Mouse (Mus musculus) MEL (cell line): Measurements from ENCODE around the gene Nkx1-2. TPM values are rescaled to one million over a fixed set of nuclear protein-coding genes. Genes with fewer than 3 reads are reported as not detected.
A peak's percentile ranks its signal among the peaks of the same experiment; 100 is the strongest.

Source experiments
- DNase-seq: peaks from one replicate; pipeline ENCODE4 v3.0.0; 2011; ENCODE audit warnings: low read depth, low spot score
- H3K27ac ChIP-seq: 2 replicates; pipeline ENCODE4 v1.5.1; 2012; ENCODE audit warnings: low read depth, mild to moderate bottlenecking, control low read depth, low read length, moderate library complexity; ENCODE audit not compliant: control insufficient read depth
- H3K27me3 ChIP-seq, 2 experiments: fragments of 150-350 bp in 1 of 2; sonication (generic) in 1 of 2; 2 replicates each; pipeline ENCODE4 v1.6.1; 2012; ENCODE audit warnings: low read length in 2 of 2, mild to moderate bottlenecking in 2 of 2, improper control_type of control experiment in 1 of 2, moderate library complexity in 1 of 2; ENCODE audit not compliant: insufficient read depth in 2 of 2, control insufficient read depth in 1 of 2
- H3K36me3 ChIP-seq, 2 experiments: 2 replicates each; pipeline ENCODE4 v1.6.1; 2012 to 2014; ENCODE audit warnings: low read length in 2 of 2, improper control_type of control experiment in 1 of 2, inconsistent platforms in 1 of 2, mild to moderate bottlenecking in 1 of 2; ENCODE audit not compliant: insufficient read depth in 2 of 2, control insufficient read depth in 1 of 2
- H3K4me1 ChIP-seq, 2 experiments: fragments of 150-350 bp in 1 of 2; sonication (generic) in 1 of 2; 2 replicates each; pipeline ENCODE4 v1.6.1; 2012; ENCODE audit warnings: low read length in 2 of 2, improper control_type of control experiment in 1 of 2, mild to moderate bottlenecking in 1 of 2; ENCODE audit not compliant: insufficient read depth in 2 of 2, control insufficient read depth in 1 of 2
- H3K4me3 ChIP-seq, 2 experiments: fragments of 150-350 bp in 1 of 2; sonication (generic) in 1 of 2; 2 replicates each; pipeline ENCODE4 v1.5.1; 2012; ENCODE audit warnings: low read depth in 2 of 2, low read length in 2 of 2, mild to moderate bottlenecking in 2 of 2, moderate library complexity in 2 of 2, control low read depth in 1 of 2, improper control_type of control experiment in 1 of 2; ENCODE audit not compliant: control insufficient read depth in 1 of 2, insufficient read depth in 1 of 2
- H3K79me2 ChIP-seq: 2 replicates; pipeline ENCODE4 v1.6.1; 2012; ENCODE audit warnings: mild to moderate bottlenecking, low read length, moderate library complexity; ENCODE audit not compliant: control insufficient read depth, poor library complexity, insufficient read depth
- H3K9ac ChIP-seq: 2 replicates; pipeline ENCODE4 v1.6.1; 2012; ENCODE audit warnings: low read depth, mild to moderate bottlenecking, control low read depth, low read length, moderate library complexity; ENCODE audit not compliant: control insufficient read depth, poor library complexity, severe bottlenecking
- H3K9me3 ChIP-seq: fragments of 150-350 bp; sonication (generic); replicated peaks from 2 replicates; pipeline ENCODE4 v1.6.1; 2012; ENCODE audit warnings: mild to moderate bottlenecking, low read length, improper control_type of control experiment, moderate library complexity; ENCODE audit not compliant: insufficient read depth
- BHLHE40 ChIP-seq: IDR thresholded peaks from 2 replicates; pipeline ENCODE4 v1.6.1; 2012; ENCODE audit warnings: low read depth, mild to moderate bottlenecking, inconsistent platforms, low read length, improper control_type of control experiment, borderline replicate concordance
- CTCF ChIP-seq, 3 experiments: IDR thresholded peaks in 2 of 3; conservative IDR thresholded peaks in 1 of 3; 2 replicates each; pipeline ENCODE4 v1.5.1; 2011 to 2012; ENCODE audit warnings: low read length in 3 of 3, low read depth in 2 of 3, mild to moderate bottlenecking in 2 of 3, improper control_type of control experiment in 1 of 3, inconsistent platforms in 1 of 3, mixed read lengths in 1 of 3, moderate library complexity in 1 of 3; ENCODE audit not compliant: control insufficient read depth in 1 of 3, insufficient read depth in 1 of 3, poor library complexity in 1 of 3, severe bottlenecking in 1 of 3
- E2F4 ChIP-seq: IDR thresholded peaks from 2 replicates; pipeline ENCODE4 v1.6.1; 2011; ENCODE audit warnings: low read depth, low read length, improper control_type of control experiment, borderline replicate concordance
- EP300 ChIP-seq, 2 experiments: IDR thresholded peaks; 2 replicates each; pipeline ENCODE4 v1.6.1; 2011; ENCODE audit warnings: improper control_type of control experiment in 2 of 2, low read length in 2 of 2, low read depth in 1 of 2, mild to moderate bottlenecking in 1 of 2
- ETS1 ChIP-seq: IDR thresholded peaks from 2 replicates; pipeline ENCODE4 v1.6.1; 2012; ENCODE audit warnings: low read depth, mild to moderate bottlenecking, inconsistent platforms, low read length, improper control_type of control experiment, moderate library complexity
- GABPA ChIP-seq: IDR thresholded peaks from 2 replicates; pipeline ENCODE4 v1.6.1; 2012; ENCODE audit warnings: low read depth, mild to moderate bottlenecking, inconsistent platforms, low read length, improper control_type of control experiment, moderate library complexity
- HCFC1 ChIP-seq: IDR thresholded peaks from 2 replicates; pipeline ENCODE4 v1.6.1; 2012; ENCODE audit warnings: low read depth, mild to moderate bottlenecking, inconsistent platforms, low read length, improper control_type of control experiment, moderate library complexity
- JUND ChIP-seq: IDR thresholded peaks from 2 replicates; pipeline ENCODE4 v1.6.1; 2011; ENCODE audit warnings: low read depth, mild to moderate bottlenecking, improper control_type of control experiment, low read length
- KAT2A ChIP-seq: conservative IDR thresholded peaks from 2 replicates; pipeline ENCODE4 v1.6.1; 2012; ENCODE audit warnings: low read depth, low read length, improper control_type of control experiment, inconsistent platforms
- MAX ChIP-seq: IDR thresholded peaks from 2 replicates; pipeline ENCODE4 v1.6.1; 2011; ENCODE audit warnings: low read length, improper control_type of control experiment
- MAZ ChIP-seq: IDR thresholded peaks from 2 replicates; pipeline ENCODE4 v1.6.1; 2012; ENCODE audit warnings: low read depth, mild to moderate bottlenecking, inconsistent platforms, low read length, improper control_type of control experiment
- MXI1 ChIP-seq: IDR thresholded peaks from 2 replicates; pipeline ENCODE4 v1.6.1; 2011; ENCODE audit warnings: mild to moderate bottlenecking, low read depth, low read length, improper control_type of control experiment
- MYB ChIP-seq: IDR thresholded peaks from 2 replicates; pipeline ENCODE4 v1.6.1; 2011; ENCODE audit warnings: mild to moderate bottlenecking, low read depth, low read length, improper control_type of control experiment
- MYC ChIP-seq: IDR thresholded peaks from 2 replicates; pipeline ENCODE4 v1.6.1; 2011; ENCODE audit warnings: low read depth, mild to moderate bottlenecking, low read length, improper control_type of control experiment, moderate library complexity
- NELFE ChIP-seq: IDR thresholded peaks from 2 replicates; pipeline ENCODE4 v1.6.1; 2011; ENCODE audit warnings: low read depth, low read length, improper control_type of control experiment
- NRF1 ChIP-seq: IDR thresholded peaks from 2 replicates; pipeline ENCODE4 v1.6.1; 2014; ENCODE audit warnings: low read depth, mild to moderate bottlenecking, inconsistent platforms, low read length, improper control_type of control experiment, moderate library complexity; ENCODE audit not compliant: poor library complexity, insufficient read depth, severe bottlenecking
- POLR2AphosphoS2 ChIP-seq: IDR thresholded peaks from 2 replicates; pipeline ENCODE4 v1.6.1; 2011; ENCODE audit warnings: low read length, improper control_type of control experiment
- POLR2AphosphoS5 ChIP-seq: IDR thresholded peaks from 2 replicates; pipeline ENCODE4 v1.6.1; 2012; ENCODE audit warnings: low read depth, borderline replicate concordance, mild to moderate bottlenecking, inconsistent platforms, low read length, moderate library complexity, mixed read lengths
- RCOR1 ChIP-seq: IDR thresholded peaks from 2 replicates; pipeline ENCODE4 v1.6.1; 2012; ENCODE audit warnings: low read depth, mild to moderate bottlenecking, inconsistent platforms, low read length, improper control_type of control experiment
- SIN3A ChIP-seq: IDR thresholded peaks from 2 replicates; pipeline ENCODE4 v1.6.1; 2012; ENCODE audit warnings: low read length, improper control_type of control experiment, inconsistent platforms
- SMC3 ChIP-seq: IDR thresholded peaks from 2 replicates; pipeline ENCODE4 v1.6.1; 2011; ENCODE audit warnings: low read depth, low read length, improper control_type of control experiment
- TAL1 ChIP-seq: IDR thresholded peaks from 2 replicates; pipeline ENCODE4 v1.6.1; 2012; ENCODE audit warnings: mild to moderate bottlenecking, inconsistent platforms, low read length, moderate library complexity, mixed read lengths
- TBP ChIP-seq: IDR thresholded peaks from 2 replicates; pipeline ENCODE4 v1.8.0; 2011; ENCODE audit warnings: low read depth, low read length, improper control_type of control experiment
- UBTF ChIP-seq: IDR thresholded peaks from 2 replicates; pipeline ENCODE4 v1.6.1; 2012; ENCODE audit warnings: low read depth, mild to moderate bottlenecking, inconsistent platforms, low read length, improper control_type of control experiment, moderate library complexity, borderline replicate concordance; ENCODE audit not compliant: insufficient read depth
- ZKSCAN1 ChIP-seq: IDR thresholded peaks from 2 replicates; pipeline ENCODE4 v1.6.1; 2012; ENCODE audit warnings: low read depth, mild to moderate bottlenecking, inconsistent platforms, low read length, improper control_type of control experiment, moderate library complexity
- ZMIZ1 ChIP-seq: IDR thresholded peaks from 2 replicates; pipeline ENCODE4 v1.6.1; 2012; ENCODE audit warnings: low read depth, mild to moderate bottlenecking, inconsistent platforms, low read length, improper control_type of control experiment, moderate library complexity
- ZNF384 ChIP-seq: IDR thresholded peaks from 2 replicates; pipeline ENCODE4 v1.6.1; 2012; ENCODE audit warnings: low read depth, mild to moderate bottlenecking, inconsistent platforms, low read length, improper control_type of control experiment
- polyA plus RNA-seq, 2 experiments: library from polyadenylated mRNA; stranded (reverse) in 1 of 2; unstranded in 1 of 2; fragments of >175 nt in 1 of 2; fragments of >200 nt in 1 of 2; gene quantifications; 2 replicates each; pipeline versions ENCODE4 v1.2.1 to v1.2.4; 2012; ENCODE audit warnings: low replicate concordance in 2 of 2, low read depth in 1 of 2; ENCODE audit not compliant: insufficient read length in 2 of 2, insufficient read depth in 1 of 2, missing spikeins in 1 of 2
- total RNA-seq: library from RNA; depleted of rRNA; stranded (reverse); fragments of 300-350 nt; gene quantifications from 2 replicates; pipeline ENCODE4 v1.2.3, GENCODE M21; 2012

Nkx1-2 gene
- total and polyA plus RNA-seq, 3 experiments: 2.4 to 2.8 TPM; not detected in 1

DNA sequence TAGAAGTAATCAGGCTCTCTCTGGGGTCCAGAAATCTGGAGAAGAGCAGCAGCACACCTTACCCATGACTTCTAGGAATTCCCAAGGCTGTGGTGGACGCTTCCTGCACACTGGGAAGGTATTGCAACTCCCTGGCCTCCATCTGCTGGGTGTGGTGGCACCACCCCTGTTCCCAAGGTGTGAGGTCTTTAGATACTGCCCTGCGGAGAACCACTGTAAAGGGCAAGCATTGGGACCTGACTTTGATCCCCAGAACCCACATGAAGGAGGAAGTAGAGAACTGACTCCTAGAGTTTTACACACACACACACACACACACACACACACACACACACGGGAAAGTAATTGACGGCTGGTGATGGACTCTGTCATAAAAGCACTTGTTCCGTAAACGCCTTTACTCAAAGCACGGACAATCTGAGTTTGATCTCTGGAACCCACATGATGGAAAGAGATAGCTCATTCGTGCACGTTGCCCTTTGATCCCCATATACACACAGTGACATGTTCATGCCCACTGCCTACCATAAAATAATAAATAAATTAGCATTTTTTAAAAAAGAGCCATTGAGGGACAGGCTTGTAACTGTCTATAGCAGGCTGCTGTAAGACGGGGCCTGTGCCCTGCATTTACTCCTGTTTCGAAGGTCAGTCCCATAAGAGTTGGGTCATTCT, 45.3 kb upstream of the Nkx1-2 start:
- TF ChIP-seq MYC (no peak), EP300 (IDR thresholded peaks at IDR 0.05; ENCODE audit: low read depth in 1 of 2, low read length in 2 of 2) (no peak), ZKSCAN1 (no peak), ETS1 (no peak), SIN3A (no peak), POLR2AphosphoS2 (no peak), GABPA (no peak), JUND (no peak), POLR2AphosphoS5 (no peak), ZMIZ1 (no peak), NRF1 (no peak), BHLHE40 (no peak), UBTF (no peak), MAZ (no peak), MAX (no peak), MYB (no peak), TBP (no peak), NELFE (no peak), CTCF (IDR thresholded peaks at IDR 0.05 in 2 of 3, conservative IDR thresholded peaks at IDR 0.05 in 1 of 3; ENCODE audit: control insufficient read depth in 1 of 3, insufficient read depth in 1 of 3, low read depth in 2 of 3, low read length in 3 of 3, poor library complexity in 1 of 3, severe bottlenecking in 1 of 3) (no peak), E2F4 (no peak)

DNA sequence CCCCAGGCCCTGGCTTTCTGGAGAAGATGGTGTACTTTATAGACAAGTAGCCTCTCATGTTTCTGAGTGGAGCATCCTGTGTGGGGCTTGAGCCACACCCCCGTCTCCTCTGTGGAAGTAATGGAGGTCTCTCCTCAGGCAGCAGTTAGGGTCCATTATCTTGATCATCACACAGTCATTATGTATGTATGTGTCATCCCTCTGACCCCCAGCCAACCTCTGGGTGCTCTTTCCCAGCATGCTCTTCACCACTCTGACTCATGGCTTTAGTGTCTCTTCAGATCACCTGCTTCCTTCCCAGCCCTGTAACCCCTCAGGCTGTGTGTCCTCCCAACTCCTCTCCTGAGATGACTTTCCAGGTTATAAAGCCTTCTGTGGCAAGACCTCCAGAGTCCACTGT, 42.2 kb upstream of the Nkx1-2 start:
- H3K4me3 ChIP-seq: no peak overlapping the region
- TF ChIP-seq NRF1 (no peak), HCFC1 (no peak), JUND (no peak), TAL1 (no peak), MXI1 (no peak), ZNF384 (no peak), ZMIZ1 (no peak), RCOR1 (no peak), UBTF (no peak), SMC3 (no peak), KAT2A (no peak), MAX (no peak), CTCF (IDR thresholded peaks at IDR 0.05 in 2 of 3, conservative IDR thresholded peaks at IDR 0.05 in 1 of 3; ENCODE audit: control insufficient read depth in 1 of 3, insufficient read depth in 1 of 3, low read depth in 2 of 3, low read length in 3 of 3, poor library complexity in 1 of 3, severe bottlenecking in 1 of 3) (no peak), EP300 (IDR thresholded peaks at IDR 0.05; ENCODE audit: low read depth in 1 of 2, low read length in 2 of 2) (no peak), ETS1 (no peak), MYC (no peak)
- TF ChIP-seq, all 39 proteins: peak for 0
- Histone ChIP-seq H3K27ac (no peak overlapping the region), H3K9me3 (no peaks in the 10 kb centered on the region), H3K79me2 (no peaks in the 10 kb centered on the region), H3K4me1 (peaks cover 0 to 9% of the 10 kb centered on the region in 2 experiments; a peak in 2 of 4 replicates), H3K9ac (no peak overlapping the region), H3K36me3 (0 out of 4 replicates have a peak, but pooled peaks cover 0 to 2% of the 10 kb centered on the region in 2 experiments), H3K27me3 (no peaks in the 10 kb centered on the region)
- DNase-seq: peak; percentile 63

More for the DNA sequence above, 45.3 kb upstream of the Nkx1-2 start:
- Histone ChIP-seq H3K27me3 (no peaks in the 10 kb centered on the region), H3K9me3 (no peaks in the 10 kb centered on the region), H3K27ac (no peak overlapping the region), H3K36me3 (0 out of 4 replicates have a peak, but pooled peaks cover 0 to 2% of the 10 kb centered on the region in 2 experiments), H3K9ac (no peak overlapping the region), H3K4me3 (no peak overlapping the region), H3K4me1 (peaks cover 0 to 9% of the 10 kb centered on the region in 2 experiments; a peak in 2 of 4 replicates), H3K79me2 (no peaks in the 10 kb centered on the region)
- DNase-seq: no peak
